Mouse (Mus musculus): ENCODE results near the gene Rhobtb1. TPM values are rescaled to one million over a fixed set of nuclear protein-coding genes. Genes with fewer than 3 reads are reported as not detected.
A peak's percentile ranks its signal among the peaks of the same experiment; 100 is the strongest.

Rhobtb1 gene
- total and polyA plus RNA-seq, 2 experiments from 2014 or later: 12.1 to 16.9 TPM

DNA sequence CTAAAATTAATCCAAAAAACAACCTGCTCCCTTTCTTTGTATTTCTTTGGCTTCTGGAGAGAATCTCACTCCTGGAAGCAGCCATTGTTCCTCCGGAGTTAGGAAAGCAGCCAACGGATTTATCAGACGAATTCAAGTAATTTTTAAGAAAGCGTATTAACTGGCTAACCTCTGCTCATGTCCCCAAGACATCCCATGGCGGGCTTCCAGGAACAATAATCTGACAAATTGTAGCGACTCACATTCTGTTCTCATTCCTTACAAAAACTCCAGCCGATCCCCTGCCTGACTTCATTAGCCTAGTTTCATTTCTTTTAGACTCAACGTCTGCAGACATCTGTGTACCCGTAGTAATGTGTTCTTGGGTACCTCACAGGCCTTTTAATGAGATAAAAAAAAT, 107.4 kb downstream of the Rhobtb1 start:
- Histone ChIP-seq H3K4me3 (ENCODE audit: low read depth, low read length) (no peak overlapping the region), H3K27me3 (ENCODE audit: insufficient read depth, low read length) (no peaks in the 10 kb centered on the region), H3K9me3 (ENCODE audit: low read length) (no peaks in the 10 kb centered on the region), H3K9ac (no peak overlapping the region), H3K36me3 (ENCODE audit: insufficient read depth) (no peaks in the 10 kb centered on the region), H3K4me2 (ENCODE audit: low read depth) (no peak overlapping the region), H3K27ac (ENCODE audit: low read depth, low read length) (0 out of 2 replicates have a peak overlapping the region, but pooled peaks have one; percentile 21), H3K4me1 (ENCODE audit: insufficient read depth) (0 out of 2 replicates have a peak, but pooled peaks cover 7% of the 10 kb centered on the region)
- no peak for TF ChIP-seq CTCF (IDR thresholded peaks at IDR 0.05; ENCODE audit: low read depth)
- ATAC-seq (no peak), DNase-seq (no peak)
- 36% methylated on average over 9 of the region's 9 CpGs for WGBS

DNA sequence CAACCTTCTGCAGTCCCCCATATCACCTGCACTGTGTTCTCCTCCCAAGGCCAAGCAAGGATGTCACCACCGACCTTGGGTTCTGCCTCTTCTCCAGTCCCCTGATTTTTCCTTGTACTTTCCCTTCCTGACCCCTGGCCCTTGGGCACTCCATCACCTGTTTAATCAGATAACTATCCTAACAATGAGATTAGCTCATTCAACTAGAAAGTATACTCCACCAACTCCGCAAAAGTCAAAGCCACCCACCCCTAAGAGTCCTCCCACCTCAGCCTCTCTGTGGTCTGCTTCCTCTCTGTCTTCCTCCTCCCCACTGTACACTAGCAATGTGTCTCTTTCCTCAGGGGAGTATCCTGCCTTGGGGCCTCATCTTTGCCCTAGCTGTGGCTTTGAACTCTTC, 107.9 kb downstream of the Rhobtb1 start:
- ATAC-seq: no peak
- Histone ChIP-seq H3K27ac (ENCODE audit: low read depth, low read length) (no peak overlapping the region), H3K9me3 (ENCODE audit: low read length) (no peaks in the 10 kb centered on the region), H3K36me3 (ENCODE audit: insufficient read depth) (no peaks in the 10 kb centered on the region), H3K4me1 (ENCODE audit: insufficient read depth) (0 out of 2 replicates have a peak, but pooled peaks cover 4% of the 10 kb centered on the region), H3K4me2 (ENCODE audit: low read depth) (no peak overlapping the region), H3K9ac (no peak overlapping the region), H3K27me3 (ENCODE audit: insufficient read depth, low read length) (no peaks in the 10 kb centered on the region), H3K4me3 (ENCODE audit: low read depth, low read length) (no peak overlapping the region)
- WGBS: 86% methylated on average over 2 of the region's 2 CpGs
- no peak for TF ChIP-seq CTCF (IDR thresholded peaks at IDR 0.05; ENCODE audit: low read depth)
- no peak for DNase-seq

DNA sequence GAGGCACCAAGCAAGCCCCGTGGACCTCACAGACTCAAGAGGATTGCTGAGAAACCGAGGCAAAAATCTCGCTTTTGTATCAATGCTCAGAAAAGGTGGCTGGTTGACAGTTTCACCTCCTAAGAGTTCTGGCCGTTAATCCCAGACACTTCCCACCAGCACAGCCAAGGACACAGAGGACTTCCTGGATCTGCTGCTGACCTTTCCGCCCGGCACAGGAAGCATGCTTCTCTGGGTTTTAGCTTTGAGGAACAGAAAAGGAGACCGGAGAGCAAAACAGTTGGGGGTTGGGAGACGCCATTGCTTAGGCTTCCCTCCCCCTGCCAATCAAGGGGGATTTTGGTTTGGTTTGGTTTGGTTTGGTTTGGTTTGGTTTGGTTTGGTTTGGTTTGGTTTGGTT, 108.7 kb downstream of the Rhobtb1 start:
- no peaks in the 10 kb centered on the region for H3K27me3 ChIP-seq (ENCODE audit: insufficient read depth, low read length)
- no peak for DNase-seq
- no peak for ATAC-seq
- no peak overlapping the region for H3K27ac ChIP-seq (ENCODE audit: low read depth, low read length)
- H3K4me2 ChIP-seq (ENCODE audit: low read depth): no peak overlapping the region
- no peaks in the 10 kb centered on the region for H3K9me3 ChIP-seq (ENCODE audit: low read length)
- no peaks in the 10 kb centered on the region for H3K36me3 ChIP-seq (ENCODE audit: insufficient read depth)
- H3K9ac ChIP-seq: no peak overlapping the region
- 92% methylated on average over 8 of the region's 8 CpGs for WGBS
- H3K4me3 ChIP-seq (ENCODE audit: low read depth, low read length): no peak overlapping the region
- no peak for TF ChIP-seq CTCF (IDR thresholded peaks at IDR 0.05; ENCODE audit: low read depth)
- no peaks in the 10 kb centered on the region for H3K4me1 ChIP-seq (ENCODE audit: insufficient read depth)

DNA sequence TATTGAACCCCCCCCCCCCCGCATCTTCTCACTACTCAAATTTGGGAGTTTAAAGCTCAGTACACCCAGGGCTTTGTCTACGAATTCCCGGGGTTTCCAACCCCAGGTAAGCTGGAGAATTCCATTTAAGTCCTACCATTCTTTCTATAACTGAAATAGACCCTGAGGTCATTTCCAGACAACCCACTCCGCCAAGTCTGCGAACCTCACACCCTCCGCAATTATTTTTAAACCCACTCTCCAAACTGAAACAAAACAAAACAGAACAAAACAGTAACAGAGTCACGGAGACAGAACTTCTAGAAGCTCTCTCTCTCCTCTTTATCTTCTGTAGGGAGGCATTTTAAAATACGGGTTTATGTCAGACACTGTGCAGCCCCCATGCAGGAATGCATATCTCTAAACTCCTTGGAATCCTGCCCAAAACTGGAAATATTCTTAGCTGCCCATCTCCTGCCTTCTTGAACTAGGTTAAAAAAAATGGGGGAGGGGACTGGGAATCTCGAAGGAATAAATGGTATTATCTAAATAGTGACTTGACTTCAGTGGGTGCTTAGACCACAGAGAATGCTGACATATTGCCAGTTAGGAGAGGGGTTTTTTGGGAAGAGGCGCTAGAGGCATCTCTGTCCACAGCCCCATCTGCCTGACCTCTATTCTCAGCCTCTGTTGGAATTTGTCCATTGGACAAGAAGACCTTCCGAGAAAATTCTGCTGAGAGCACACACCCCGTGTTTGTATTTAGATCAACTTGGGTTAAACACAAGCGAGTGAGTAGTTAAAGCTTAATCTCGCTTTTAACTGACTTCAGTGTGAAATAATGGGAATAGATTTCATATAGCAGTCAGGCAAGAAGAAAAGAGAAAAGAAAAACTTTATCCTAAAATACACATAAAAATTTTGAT, 111.9 kb downstream of the Rhobtb1 start:
- WGBS: 75% methylated on average over 14 of the region's 14 CpGs
- 0 out of 2 replicates have a peak, but pooled peaks cover 3% of the 10 kb centered on the region for H3K36me3 ChIP-seq (ENCODE audit: insufficient read depth)
- H3K9ac ChIP-seq: no peak overlapping the region
- H3K4me1 ChIP-seq (ENCODE audit: insufficient read depth): no peaks in the 10 kb centered on the region
- no peak overlapping the region for H3K27ac ChIP-seq (ENCODE audit: low read depth, low read length)
- ATAC-seq (no peak), DNase-seq (no peak)
- no peaks in the 10 kb centered on the region for H3K27me3 ChIP-seq (ENCODE audit: insufficient read depth, low read length)
- H3K9me3 ChIP-seq (ENCODE audit: low read length): no peaks in the 10 kb centered on the region
- no peak for TF ChIP-seq CTCF (IDR thresholded peaks at IDR 0.05; ENCODE audit: low read depth)
- no peak overlapping the region for H3K4me2 ChIP-seq (ENCODE audit: low read depth)
- H3K4me3 ChIP-seq (ENCODE audit: low read depth, low read length): no peak overlapping the region

DNA sequence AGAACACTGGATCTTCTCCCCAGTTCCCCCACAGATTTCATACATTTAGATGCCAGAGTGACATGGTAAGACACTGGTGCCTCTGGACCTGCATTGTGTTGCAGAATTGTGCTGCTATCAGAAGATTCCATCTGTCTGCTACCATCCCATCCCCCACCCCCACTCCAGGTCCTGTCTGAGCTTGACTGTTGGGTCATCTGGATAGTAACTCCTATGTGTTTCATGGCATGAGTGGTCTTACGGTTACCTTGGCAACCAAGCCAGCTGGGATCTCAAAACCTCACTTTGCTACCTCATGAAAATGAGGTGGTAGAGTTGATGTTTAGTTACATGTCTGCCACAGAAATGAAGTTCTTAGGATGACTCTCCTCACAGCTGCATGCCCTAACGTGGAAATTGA, 112.7 kb downstream of the Rhobtb1 start:
- Histone ChIP-seq H3K4me3 (ENCODE audit: low read depth, low read length) (no peak overlapping the region), H3K9me3 (ENCODE audit: low read length) (no peaks in the 10 kb centered on the region), H3K36me3 (ENCODE audit: insufficient read depth) (0 out of 2 replicates have a peak, but pooled peaks cover 3% of the 10 kb centered on the region), H3K4me1 (ENCODE audit: insufficient read depth) (no peaks in the 10 kb centered on the region), H3K27me3 (ENCODE audit: insufficient read depth, low read length) (no peaks in the 10 kb centered on the region), H3K27ac (ENCODE audit: low read depth, low read length) (no peak overlapping the region), H3K9ac (no peak overlapping the region), H3K4me2 (ENCODE audit: low read depth) (no peak overlapping the region)
- WGBS: 72% methylated on average over 2 of the region's 2 CpGs
- no peak for ATAC-seq
- DNase-seq: no peak
- TF ChIP-seq CTCF (IDR thresholded peaks at IDR 0.05; ENCODE audit: low read depth): no peak

DNA sequence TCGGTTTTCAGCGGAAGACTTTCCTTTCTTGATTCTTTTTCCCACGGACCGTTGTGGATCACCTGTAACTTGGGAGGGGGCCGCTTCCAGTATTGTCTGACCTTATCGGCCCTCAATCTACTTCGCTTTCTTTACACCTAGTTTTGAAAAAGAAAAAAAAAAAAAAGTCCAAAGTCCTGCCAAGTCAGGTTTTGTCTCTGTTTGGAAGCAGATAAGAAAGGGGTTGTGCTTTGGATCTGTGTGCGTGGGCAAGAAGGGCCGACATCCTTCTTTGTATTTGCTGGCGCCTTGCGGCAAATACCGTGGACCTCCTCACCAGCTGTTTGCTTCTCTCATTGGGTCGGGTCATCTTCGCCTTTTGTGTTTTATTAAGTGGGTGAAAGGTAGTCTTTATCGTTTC, 114.2 kb downstream of the Rhobtb1 start:
- 89% methylated on average over 15 of the region's 15 CpGs for WGBS
- Histone ChIP-seq H3K4me2 (ENCODE audit: low read depth) (no peak overlapping the region), H3K27me3 (ENCODE audit: insufficient read depth, low read length) (no peaks in the 10 kb centered on the region), H3K4me1 (ENCODE audit: insufficient read depth) (no peaks in the 10 kb centered on the region), H3K9ac (no peak overlapping the region), H3K9me3 (ENCODE audit: low read length) (no peaks in the 10 kb centered on the region), H3K36me3 (ENCODE audit: insufficient read depth) (peaks cover 10% of the 10 kb centered on the region), H3K27ac (ENCODE audit: low read depth, low read length) (no peak overlapping the region), H3K4me3 (ENCODE audit: low read depth, low read length) (no peak overlapping the region)
- TF ChIP-seq CTCF (IDR thresholded peaks at IDR 0.05; ENCODE audit: low read depth): no peak
- no peak for DNase-seq
- ATAC-seq: no peak

DNA sequence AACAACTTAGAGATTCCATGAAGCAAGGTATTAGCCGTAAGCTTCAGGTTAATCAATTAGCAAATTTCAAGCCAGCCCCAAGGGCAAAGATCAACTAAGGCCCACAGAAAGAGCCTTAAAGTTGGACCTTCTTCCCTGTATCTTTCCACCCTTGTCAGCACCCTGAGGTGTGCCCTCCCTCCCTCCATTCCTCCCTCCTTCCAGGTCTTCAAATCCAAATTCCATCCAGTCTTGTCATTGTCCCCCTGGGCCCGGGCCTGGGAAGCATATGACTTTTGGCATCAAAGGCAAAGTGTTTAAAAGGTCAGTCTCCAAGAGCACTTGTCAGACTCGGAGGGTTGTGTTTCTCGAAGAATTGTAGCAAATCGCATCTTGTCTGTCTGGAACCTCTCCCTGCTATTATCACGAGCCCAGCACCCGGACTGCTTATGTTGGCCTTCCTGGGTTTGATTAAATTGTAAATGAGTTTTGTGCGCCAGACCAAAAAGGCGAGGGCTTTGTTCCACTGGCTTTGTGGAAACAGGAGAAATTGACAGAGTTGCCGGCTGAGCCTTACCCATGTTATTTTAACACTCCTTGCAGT, 116.9 kb downstream of the Rhobtb1 start:
- Histone ChIP-seq H3K36me3 (ENCODE audit: insufficient read depth) (peaks cover 14% of the 10 kb centered on the region), H3K4me2 (ENCODE audit: low read depth) (no peak overlapping the region), H3K4me1 (ENCODE audit: insufficient read depth) (no peaks in the 10 kb centered on the region), H3K4me3 (ENCODE audit: low read depth, low read length) (no peak overlapping the region), H3K27ac (ENCODE audit: low read depth, low read length) (no peak overlapping the region), H3K9ac (no peak overlapping the region), H3K9me3 (ENCODE audit: low read length) (no peaks in the 10 kb centered on the region), H3K27me3 (ENCODE audit: insufficient read depth, low read length) (no peaks in the 10 kb centered on the region)
- no peak for DNase-seq
- WGBS: 26% methylated on average over 10 of the region's 10 CpGs
- ATAC-seq: no peak
- TF ChIP-seq CTCF (IDR thresholded peaks at IDR 0.05; ENCODE audit: low read depth): no peak

Data from forebrain, postnatal 0 days (tissue).